Mouse (Mus musculus) gastrocnemius, postnatal 10 days (tissue): ENCODE data around the gene Pygm. TPM values are rescaled to one million over a fixed set of nuclear protein-coding genes. Genes with fewer than 3 reads are reported as not detected.

Experiments
- DNase-seq: peaks from one replicate; pipeline ENCODE4 v3.0.0; 2021; ENCODE audit warnings: mixed read lengths
- total RNA-seq, 2 experiments: library from RNA; stranded (reverse); gene quantifications; 2 replicates each; pipeline ENCODE4 v1.2.3; 2021

Gene Pygm
- total RNA-seq, 2 experiments from 2014 or later, result 3,066 to 3,425 TPM

DNA sequence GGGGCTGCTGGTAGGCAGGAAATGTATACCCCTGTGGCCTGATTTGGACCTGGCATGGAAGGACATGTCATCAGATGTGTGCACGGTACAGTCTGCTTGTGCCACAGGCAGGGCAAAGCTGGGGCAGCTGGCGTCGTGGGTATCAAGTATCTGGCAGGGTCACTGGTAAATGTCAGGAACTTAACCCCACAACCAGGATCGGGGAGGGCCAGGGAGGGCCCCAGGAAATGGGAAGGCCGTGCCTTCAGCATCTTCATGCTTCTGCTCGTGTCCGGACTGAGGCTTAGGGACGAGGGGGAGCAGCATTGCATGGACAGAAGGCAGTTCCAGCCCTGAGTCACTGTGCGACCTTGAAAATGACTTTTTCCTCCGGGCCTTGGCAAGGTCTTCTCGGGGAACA, 755 bp downstream of the Pygm start:
- DNase-seq, result peak; percentile 54

DNA sequence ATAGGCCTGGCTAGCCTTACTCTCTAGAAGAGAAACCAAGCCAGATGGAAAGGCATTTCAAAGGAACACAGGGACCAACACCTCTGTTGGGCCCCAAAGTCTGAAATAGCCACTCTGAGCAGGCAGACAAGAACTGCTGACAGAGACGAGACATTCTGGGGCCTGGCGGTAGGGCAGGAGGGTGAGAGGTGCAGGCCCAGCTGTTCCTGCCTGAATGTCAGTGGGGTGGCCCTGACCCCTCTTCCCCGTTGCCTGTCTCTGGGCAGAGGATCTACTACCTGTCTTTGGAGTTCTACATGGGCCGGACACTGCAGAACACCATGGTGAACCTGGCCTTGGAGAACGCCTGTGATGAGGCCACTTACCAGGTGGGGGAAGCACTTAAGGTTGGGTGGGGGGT, 1.2 kb downstream of the Pygm start:
- no peak for DNase-seq

DNA sequence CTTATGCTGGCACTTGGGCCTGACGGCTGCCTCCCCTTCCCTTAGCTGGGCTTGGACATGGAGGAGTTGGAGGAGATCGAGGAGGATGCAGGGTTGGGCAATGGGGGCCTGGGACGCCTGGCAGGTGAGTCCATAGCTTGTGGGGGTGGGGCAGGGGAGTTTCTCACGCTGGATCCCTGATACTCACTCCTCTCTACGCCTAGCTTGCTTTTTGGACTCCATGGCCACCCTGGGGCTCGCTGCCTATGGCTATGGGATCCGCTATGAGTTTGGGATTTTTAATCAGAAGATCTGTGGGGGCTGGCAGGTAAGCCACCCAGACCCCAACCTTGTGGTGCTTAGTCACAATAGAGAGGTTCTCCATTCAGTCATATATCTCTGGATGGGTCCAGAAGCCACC, 1.6 kb downstream of the Pygm start:
- DNase-seq, result no peak

DNA sequence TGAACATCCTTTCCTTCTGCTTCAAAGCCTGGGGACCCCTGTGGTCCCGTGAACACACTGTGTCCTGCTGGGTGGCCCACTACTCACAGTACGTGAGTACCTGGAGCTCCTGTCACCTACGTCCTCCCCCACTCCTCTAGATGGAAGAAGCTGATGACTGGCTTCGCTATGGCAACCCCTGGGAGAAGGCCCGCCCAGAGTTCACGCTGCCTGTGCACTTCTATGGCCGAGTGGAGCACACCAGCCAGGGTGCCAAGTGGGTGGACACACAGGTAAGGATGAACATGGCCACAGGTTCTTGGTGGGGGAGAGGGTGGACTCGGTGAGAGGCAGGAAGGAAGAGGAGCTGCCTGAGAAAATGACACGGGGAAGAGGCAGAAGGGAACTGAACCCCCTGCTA, 2.0 kb downstream of the Pygm start:
- DNase-seq, result no peak

DNA sequence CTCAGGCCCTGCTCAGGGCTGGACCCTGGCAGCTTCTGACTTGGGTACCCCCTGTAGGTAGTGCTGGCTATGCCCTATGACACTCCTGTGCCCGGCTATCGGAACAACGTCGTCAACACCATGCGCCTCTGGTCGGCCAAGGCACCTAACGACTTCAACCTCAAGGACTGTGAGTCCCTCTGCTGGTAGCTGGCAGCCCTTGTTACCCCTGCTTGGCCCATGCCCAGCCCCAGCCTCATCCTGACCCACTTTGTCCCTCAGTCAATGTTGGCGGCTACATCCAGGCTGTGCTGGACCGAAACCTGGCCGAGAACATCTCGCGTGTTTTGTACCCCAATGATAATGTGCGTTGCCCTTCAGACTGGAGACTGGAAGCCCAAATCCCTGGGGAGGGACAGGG, 3.8 kb downstream of the Pygm start:
- DNase-seq, result peak; percentile 59

DNA sequence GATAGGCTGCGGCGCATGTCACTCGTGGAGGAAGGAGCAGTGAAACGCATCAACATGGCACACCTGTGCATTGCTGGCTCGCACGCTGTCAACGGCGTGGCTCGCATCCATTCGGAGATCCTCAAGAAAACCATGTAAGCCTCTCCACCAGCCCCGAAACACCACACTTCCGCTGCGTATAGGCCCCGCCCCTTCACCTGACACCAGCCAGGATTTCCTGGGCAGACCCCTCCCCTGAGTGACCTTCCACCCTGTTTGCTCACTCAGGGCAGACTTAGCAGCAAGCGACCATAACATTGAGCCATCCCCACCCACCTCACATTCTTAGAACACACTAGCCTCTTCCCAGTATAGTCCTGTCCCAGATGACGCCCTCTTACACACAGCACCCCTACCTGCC, 5.6 kb downstream of the Pygm start:
- no peak for DNase-seq

DNA sequence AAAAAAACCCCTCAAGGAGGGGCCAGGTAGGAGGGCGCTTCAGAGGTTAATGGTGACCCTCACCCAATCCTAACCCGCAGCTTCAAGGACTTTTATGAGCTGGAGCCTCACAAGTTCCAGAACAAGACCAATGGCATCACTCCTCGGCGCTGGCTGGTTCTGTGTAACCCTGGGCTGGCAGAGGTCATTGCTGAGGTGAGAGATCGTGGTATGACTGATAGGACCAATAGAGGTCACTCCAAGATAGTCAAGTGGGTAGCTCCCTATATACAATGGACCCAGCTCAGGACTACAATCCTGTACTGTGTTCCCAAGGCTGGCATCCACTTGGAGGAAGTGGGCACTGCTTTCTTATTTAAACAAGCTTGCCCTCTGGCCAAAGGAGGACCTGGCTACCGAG, 6.1 kb downstream of the Pygm start:
- no peak for DNase-seq

DNA sequence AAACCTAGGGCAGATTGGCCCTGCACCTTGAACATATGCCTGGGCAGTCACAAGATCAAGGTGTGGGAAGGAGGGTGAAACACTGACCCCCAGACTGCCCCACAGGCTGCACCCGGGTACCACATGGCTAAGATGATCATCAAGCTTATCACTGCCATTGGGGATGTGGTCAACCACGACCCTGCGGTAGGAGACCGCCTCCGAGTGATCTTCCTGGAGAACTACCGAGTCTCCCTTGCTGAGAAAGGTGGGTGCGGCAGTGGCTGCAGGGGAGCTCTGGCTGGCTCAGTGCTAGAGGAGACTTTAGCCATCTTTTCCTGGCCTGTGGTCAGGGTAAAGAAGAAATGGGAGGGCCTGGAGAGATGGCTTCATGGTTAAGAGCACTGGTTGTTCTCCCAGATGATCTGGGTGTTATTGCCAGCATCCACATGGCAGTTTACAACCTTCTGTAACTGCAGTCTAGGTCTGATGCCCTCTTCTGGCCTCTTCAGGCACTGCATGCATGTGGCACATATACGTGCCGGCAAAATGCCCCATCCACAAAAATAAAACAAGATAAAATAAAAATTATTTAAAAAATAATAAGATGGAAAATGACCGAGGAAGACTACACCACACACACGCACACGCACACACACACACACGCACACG, 8.7 kb downstream of the Pygm start:
- DNase-seq, result no peak

DNA sequence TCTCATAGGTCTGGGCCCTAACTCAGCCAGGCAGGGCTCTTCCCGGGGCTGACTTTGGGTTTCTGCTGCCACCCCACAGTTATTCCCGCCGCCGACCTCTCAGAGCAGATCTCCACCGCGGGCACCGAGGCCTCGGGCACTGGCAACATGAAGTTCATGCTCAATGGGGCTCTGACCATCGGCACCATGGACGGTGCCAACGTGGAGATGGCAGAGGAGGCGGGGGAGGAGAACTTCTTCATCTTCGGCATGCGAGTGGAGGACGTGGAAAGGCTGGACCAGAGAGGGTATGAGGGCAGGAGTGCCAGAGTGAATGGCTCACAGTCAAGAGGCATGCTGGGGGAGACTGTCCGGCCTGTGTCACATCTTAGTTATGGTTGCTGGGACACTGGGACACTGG, 9.4 kb downstream of the Pygm start:
- no peak for DNase-seq

DNA sequence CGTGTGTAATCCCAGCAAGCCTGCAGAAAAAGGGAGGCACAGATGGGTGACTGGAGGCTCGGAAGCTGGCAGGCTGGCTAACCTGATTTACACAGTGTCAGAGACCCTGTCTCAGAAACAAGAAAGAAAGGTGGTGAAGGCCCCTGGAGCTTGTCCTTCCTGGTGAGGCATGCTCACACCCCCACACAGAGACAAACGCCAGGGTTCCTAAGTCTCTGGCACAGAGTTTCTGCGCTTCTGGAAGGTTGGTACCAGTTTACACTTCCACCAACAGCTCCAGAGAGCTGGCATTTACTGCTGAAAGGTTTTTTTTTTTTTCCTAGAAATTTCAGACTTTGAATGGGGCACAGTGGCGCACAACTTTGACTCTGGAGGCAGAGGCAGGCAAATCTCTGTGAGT, 12.0 kb downstream of the Pygm start:
- no peak for DNase-seq

DNA sequence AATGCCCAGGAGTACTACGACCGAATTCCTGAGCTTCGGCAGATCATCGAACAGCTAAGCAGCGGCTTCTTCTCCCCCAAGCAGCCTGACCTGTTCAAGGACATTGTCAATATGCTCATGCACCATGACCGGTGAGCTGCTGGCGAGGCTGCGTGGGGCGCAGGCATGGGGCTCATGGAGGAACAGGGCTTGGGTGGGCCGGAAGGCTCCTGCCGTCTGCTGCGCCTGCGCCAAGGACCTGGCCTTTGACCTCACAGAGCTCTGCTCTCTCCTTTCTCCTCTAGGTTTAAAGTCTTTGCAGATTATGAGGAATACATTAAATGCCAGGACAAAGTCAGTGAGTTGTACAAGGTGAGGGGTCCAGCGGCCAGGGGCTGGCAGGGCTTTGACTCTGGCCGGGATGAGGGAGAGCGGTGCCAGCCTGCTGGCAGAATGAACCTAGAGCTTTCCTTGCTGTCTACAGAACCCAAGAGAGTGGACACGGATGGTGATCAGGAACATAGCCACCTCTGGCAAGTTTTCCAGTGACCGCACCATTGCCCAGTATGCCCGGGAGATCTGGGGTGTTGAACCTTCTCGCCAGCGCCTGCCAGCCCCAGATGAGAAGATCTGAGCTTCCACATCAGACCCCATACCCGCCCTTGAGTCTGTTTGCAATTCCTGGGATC, 13.5 kb downstream of the Pygm start:
- DNase-seq, result no peak

DNA sequence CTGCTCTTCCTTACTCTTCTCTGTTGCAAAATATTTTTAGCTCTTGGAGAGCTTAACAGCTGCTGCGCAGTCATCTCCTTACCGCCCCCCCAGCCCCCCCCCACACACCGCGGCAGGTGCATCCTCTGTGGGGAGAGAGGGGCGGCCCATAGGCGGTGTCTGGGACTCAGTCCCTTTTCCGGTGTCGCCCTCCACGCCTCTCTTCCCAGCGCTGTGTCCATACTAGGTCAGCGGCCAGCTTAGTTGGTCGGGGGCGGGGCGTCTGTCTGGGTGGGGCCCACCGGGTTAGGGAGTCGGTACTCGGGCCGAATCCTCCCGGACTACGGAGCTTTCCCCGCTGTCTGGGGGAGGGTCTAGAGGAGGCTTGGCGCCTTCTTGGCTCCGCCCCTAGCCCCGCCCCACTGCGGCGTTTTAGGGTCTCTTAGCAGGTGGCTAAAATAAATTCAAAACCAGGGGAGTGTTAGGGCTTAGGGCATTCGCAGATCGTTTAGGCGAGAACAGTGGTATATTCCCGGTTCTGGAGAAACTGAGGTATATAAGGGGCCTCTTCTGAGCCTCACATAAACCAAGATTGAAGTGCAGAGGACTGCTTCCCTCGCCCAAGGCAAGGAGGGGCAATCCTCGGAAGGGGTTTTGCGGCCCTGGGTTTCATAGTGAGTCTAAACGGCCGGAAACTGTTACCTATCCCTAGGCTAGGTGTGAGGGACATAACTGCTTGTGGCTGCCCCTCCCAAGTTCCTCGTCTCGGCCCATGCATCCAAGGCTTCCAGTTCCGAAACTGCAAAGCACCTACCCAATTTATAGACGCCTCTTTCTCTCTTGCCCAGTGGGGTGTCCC, 14.5 kb downstream of the Pygm start:
- peak; percentile 73 for DNase-seq

DNA sequence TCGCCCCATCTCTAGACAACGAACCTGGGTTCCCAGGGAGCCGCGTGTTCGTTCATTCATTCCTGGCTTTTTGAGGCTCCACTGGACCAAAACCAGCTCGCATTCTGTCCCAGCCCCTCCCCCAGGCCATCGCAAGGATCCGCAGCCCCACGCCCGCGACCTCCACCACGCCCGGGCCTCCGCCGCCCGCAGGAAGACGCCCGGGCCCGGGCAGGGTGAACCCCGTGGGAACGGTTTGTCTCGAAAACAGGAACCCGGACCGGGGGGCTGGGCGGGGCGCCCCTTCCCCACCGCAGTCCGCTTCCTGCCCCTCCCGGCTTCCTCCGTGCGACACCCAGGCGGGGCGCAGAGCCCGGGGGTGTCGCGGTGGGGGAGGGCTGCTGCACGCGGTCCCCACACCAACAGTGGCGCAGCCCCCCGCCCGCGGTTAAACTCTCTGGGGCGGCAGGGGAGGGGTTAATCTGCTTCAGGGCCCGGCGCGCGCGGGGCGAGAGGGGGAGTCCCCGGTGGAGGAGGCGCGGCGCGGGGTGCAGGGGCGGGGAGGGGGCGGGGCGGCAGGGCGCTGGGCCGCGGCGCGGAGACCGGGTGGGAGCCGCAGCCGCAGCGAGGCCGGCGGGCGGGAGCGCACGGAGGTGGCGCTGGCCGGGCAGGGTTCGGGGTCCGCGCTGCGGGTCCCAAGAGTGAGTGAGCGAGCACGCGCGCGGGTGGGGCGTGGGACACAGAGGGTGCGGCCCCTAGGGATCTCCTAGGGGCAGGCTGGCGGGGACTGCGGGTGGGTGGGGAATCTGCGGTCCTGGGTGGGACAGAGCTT, 15.3 kb downstream of the Pygm start, which contains the start of gene Rasgrp2:
Gene Rasgrp2, plus strand, starts transcription at position 56 of the 811 bp plus-strand sequence.
- DNase-seq, result peak; percentile 56

DNA sequence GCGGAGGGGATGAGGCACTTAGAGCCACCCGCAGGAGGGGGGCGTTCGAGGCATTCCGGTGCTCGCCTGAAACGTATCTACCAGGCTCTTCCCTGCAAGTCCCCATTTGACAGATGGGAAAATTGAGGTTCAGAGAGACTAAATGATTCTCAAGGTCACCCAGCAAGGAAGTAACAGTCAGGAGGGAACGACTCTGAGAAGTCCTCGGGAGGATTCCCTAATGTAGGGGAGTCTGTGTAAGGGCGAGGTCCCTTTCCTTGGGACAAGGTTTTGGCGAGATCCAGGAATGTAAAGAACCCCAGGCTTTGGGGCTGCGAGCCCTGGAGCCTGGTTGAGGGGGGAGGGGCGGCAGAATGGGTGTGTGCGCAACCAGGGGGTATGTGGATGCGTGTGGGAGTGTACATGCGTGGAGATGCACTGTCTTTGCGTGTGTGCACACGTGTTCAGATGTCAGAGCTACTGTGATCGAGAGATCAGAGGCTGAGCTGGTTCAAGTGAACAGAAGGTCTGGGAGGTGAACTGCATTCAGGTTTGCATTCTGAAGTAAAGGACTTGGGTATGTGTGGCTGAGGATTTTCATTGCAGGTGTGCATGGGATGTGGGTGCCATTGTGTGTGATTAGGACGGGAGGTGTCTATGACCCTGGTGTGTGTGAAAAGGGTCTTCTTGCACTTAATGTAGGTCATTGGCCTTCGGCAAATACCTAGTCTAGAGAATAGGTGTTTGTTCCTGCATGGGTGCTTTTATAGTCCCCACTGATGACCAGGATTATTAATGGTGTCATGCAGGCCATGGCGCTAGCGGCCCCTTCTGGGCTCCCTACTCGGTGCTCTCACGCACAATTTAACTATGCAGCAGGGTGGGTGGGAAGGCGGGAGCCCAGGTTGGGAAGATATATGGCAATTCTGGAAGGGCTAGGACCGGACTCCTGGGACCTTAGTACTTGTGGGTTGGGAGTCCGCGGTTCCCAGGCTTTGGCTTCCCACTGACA, 16.2 kb downstream of the Pygm start:
- DNase-seq, result no peak

DNA sequence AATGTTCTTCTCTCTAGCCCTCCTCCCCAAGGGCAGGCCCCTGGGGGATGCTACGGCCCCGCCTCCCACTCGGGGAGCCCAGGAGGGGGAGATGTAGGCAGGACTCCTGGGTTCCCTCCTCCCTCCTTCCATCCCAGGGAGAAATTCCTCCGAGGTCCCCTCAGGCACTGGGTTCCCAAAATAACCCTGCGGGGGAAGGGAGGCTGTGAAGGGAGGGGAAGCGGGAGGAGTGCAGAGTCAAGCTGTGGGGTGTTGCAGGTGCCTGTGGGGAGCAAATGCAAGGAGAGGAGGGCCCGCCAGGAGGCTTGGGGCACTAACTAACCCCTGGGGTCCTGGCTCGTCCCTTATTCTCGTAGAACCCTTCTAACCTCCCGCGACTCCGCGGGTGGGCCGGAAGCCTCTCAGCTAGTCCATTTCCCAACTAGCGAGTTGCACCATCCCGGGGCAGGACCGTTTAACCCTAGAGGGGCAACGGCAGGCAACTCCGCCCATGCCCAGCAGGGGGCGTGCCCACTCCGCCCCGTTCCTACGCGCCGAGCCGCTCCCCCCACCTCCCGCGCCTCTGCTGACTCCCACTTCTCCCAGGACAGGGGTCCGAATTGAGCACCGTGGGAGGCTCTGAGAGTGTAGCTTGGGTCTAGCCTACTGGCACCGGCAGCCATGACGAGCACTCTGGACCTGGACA, 17.1 kb downstream of the Pygm start:
- peak; percentile 86 for DNase-seq

DNA sequence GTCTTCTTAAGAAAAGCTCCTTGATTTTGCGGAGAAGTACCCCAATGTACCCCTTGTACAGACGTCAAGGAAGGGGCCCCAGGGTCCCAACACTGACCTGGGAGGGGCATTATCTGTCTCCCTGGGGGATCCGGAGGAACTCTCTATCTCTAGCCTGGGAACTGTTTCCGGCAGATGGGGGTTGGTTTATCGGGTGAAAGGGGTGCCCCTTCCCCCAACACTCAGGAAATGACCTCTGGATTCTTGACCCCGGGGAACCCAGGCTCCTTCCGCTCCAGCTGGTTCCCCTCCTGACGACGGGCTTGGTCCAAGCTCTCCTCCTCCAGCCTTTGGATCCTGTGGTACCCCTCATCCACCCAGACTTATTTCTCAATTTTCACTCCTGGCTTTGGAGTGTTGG, 17.8 kb downstream of the Pygm start:
- DNase-seq, result no peak

DNA sequence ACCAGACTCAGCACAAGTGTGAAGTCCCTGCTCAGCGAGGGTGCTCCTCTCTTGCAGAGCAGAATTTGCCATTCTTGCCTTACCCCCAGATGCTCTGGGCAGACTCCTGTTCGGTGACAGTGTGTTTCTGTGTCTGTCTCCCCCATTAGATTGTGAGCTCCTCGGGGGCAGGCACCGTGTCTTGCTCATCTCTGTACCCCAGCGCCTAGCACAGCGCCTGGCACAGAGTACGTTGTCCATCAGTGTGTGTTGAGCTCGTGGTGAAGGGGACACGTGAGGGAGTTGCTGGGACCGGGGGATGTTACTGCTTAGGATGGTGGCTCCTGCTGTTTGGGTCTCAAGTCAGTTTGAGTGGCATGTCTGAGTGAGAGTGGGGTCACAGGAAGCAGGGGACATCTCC, 19.7 kb downstream of the Pygm start:
- DNase-seq, result no peak

DNA sequence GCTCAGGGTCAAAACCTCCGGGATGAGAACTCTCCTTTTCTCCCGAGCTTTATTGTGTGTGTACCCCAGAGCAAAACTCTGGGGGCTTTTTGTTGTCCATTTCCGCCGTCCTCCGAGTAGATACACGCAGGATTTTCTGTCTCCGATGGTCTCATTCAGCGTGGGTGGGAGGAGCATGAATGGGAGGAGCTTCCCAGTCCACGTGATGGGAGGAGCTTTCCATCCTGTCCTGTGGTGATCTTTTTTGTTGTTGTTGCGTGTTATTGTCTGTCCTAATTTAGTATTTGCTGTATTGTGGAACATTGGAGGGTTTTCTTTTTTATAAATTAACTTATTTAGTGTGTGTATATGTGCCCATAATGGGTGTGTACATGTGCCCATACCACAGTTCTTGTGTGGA, 21.2 kb downstream of the Pygm start:
- no peak for DNase-seq

DNA sequence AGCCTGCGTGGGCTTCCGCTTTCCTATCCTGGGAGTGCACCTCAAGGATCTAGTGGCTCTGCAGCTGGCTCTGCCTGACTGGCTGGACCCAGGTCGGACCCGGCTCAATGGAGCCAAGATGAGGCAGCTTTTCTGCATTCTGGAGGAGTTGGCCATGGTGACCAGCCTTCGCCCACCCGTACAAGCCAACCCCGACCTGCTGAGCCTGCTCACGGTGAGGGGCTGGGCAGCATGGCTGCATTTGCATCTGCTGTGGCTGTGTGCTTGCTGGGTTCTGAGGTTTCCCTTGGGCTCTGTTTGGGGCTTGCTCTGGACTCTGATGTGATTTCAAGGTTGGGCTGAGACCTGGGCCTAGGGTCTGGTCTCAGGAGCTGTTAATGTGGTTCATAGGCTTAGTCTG, 22.9 kb downstream of the Pygm start:
- DNase-seq, result no peak

DNA sequence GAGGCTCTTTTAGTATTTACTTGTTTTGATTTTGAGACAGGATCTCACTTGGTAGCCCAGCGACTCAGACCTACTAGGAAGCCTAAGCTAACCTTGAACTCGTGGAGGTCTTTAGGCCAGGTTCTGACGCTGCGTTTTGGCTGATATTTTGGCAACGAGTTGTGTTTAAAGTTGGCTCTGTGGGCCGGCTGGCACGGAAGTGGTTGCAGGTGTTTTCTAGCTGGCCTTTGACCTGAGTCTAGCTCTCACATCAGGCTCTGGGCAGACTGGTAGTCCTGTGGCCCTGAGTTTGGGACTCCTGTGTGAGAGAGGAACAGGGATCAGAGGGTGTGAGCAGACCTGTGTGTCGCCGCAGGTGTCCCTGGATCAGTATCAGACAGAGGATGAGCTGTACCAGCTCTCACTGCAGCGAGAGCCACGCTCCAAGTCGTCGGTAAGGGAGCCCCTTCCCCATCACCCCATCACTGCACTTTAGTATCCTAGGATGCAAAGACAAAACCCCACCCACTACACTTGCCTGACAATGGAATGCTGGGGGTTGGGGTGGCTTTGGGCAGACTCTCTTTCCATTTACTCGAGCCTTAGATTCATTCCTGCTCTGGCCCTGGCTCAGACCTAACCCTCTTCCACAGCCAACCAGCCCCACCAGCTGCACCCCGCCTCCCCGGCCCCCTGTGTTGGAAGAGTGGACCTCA, 23.8 kb downstream of the Pygm start:
- DNase-seq, result no peak
